ENCODE assay signal across 8 mouse cellular contexts in genomic region chr17:24936259-24937237, GRCm38 (mm10). TPM values are rescaled to one million over a fixed set of nuclear protein-coding genes. Genes with fewer than 3 reads are reported as not detected.
DNase-seq lines count a peak whose midpoint lies in the region; ATAC-seq and TF ChIP-seq lines count a peak whose summit lies in the region.

Gene Mapk8ip3 (minus strand): TSS chr17:24936977.

- TF ChIP-seq CTCF in midbrain, postnatal 0 days (IDR thresholded peaks at IDR 0.05), result peak; percentile 50

- peak within 1 kb of the TSS; percentile 85 for H3K27ac ChIP-seq in embryonic facial prominence, embryonic 14.5 days (replicated peaks; ENCODE audit: low read depth, low read length)
- H3K27ac ChIP-seq in limb, embryonic 14.5 days (replicated peaks; ENCODE audit: low read depth, low read length), result peak within 1 kb of the TSS; percentile 55
- H3K27ac ChIP-seq in midbrain, postnatal 0 days (ENCODE audit: low read depth, low read length), result peak within 1 kb of the TSS; percentile 86

- H3K36me3 ChIP-seq in embryonic facial prominence, embryonic 14.5 days (ENCODE audit: control insufficient read depth, insufficient read depth, low read length), result peaks cover 18% of the 10 kb centered on the region; the same call in 1 of the 2 replicates
- H3K36me3 ChIP-seq in limb, embryonic 14.5 days (ENCODE audit: control insufficient read depth, insufficient read depth, low read length), result peaks cover 6% of the 10 kb centered on the region; the same call in 1 of the 2 replicates
- H3K36me3 ChIP-seq in midbrain, postnatal 0 days (ENCODE audit: insufficient read depth, low read length), result 0 out of 2 replicates have a peak, but pooled peaks cover 2% of the 10 kb centered on the region

- peak within 1 kb of the TSS; percentile 93 for H3K9ac ChIP-seq in embryonic facial prominence, embryonic 14.5 days (ENCODE audit: low read depth, low read length)
- H3K9ac ChIP-seq in limb, embryonic 14.5 days (ENCODE audit: low read depth, low read length, severe bottlenecking), result peak within 1 kb of the TSS; percentile 86
- peak within 1 kb of the TSS; percentile 92 for H3K9ac ChIP-seq in midbrain, postnatal 0 days (replicated peaks; ENCODE audit: low read length, poor library complexity, severe bottlenecking)

- ATAC-seq in embryonic facial prominence, embryonic 14.5 days (ENCODE audit: low read depth), result peak; percentile 98
- peak; percentile 97 for ATAC-seq in limb, embryonic 14.5 days (ENCODE audit: low FRiP score, low read depth)
- ATAC-seq in midbrain, postnatal 0 days (ENCODE audit: low FRiP score), result peak; percentile 97

- peak; percentile 92 for DNase-seq in 3T3-L1 (ENCODE audit: low read depth, low spot score)
- DNase-seq in adrenal gland, postnatal 4 days (ENCODE audit: low spot score in 2 of 2), result peak; percentile 89 to 90
- peak; percentile 96 for DNase-seq in embryonic facial prominence, embryonic 14.5 days (ENCODE audit: low spot score)
- peak; percentile 95 for DNase-seq in heart, adult 8-10 months (ENCODE audit: low spot score)
- peak; percentile 96 for DNase-seq in kidney, adult 9 months
- peak; percentile 93 for DNase-seq in limb, embryonic 14.5 days (ENCODE audit: low spot score)
- peak; percentile 96 for DNase-seq in midbrain, postnatal 0 days (ENCODE audit: low spot score)
- DNase-seq in spleen, postnatal 14 days (ENCODE audit: low spot score in 2 of 2), result peak; percentile 95 to 96

- H3K4me1 ChIP-seq in embryonic facial prominence, embryonic 14.5 days (ENCODE audit: control insufficient read depth, insufficient read depth, low read length), result peaks cover 8% of the 10 kb centered on the region; the same call in 1 of the 2 replicates
- peaks cover 13% of the 10 kb centered on the region for H3K4me1 ChIP-seq in limb, embryonic 14.5 days (ENCODE audit: control insufficient read depth, insufficient read depth, low read length)
- H3K4me1 ChIP-seq in midbrain, postnatal 0 days (ENCODE audit: insufficient read depth, low read length), result peaks cover 16% of the 10 kb centered on the region

- TF ChIP-seq POLR2A in limb, embryonic 14.5 days (IDR thresholded peaks at IDR 0.05; ENCODE audit: borderline replicate concordance, extremely low read depth, insufficient read depth, insufficient read length), result peak; percentile 71; the same call in 1 of the 2 replicates

- peak within 1 kb of the TSS; percentile 88 for H3K4me2 ChIP-seq in embryonic facial prominence, embryonic 14.5 days (ENCODE audit: low read depth, low read length)
- peak within 1 kb of the TSS; percentile 54 for H3K4me2 ChIP-seq in limb, embryonic 14.5 days (replicated peaks; ENCODE audit: low read depth, low read length, severe bottlenecking)
- H3K4me2 ChIP-seq in midbrain, postnatal 0 days (ENCODE audit: low read depth, low read length, poor library complexity, severe bottlenecking), result peak within 1 kb of the TSS; percentile 79

- H3K27me3 ChIP-seq in embryonic facial prominence, embryonic 14.5 days (replicated peaks; ENCODE audit: control insufficient read depth, insufficient read depth, low read length), result no peaks in the 10 kb centered on the region
- H3K27me3 ChIP-seq in limb, embryonic 14.5 days (ENCODE audit: control insufficient read depth, insufficient read depth, low read length), result no peaks in the 10 kb centered on the region
- no peaks in the 10 kb centered on the region for H3K27me3 ChIP-seq in midbrain, postnatal 0 days (ENCODE audit: insufficient read depth, low read length)

- WGBS in embryonic facial prominence, embryonic 14.5 days, result 0% methylated on average over 38 of the region's 78 CpGs
- 2% methylated on average over 68 of the region's 78 CpGs for WGBS in limb, embryonic 14.5 days
- WGBS in midbrain, postnatal 0 days, result under 1% methylated on average over 78 of the region's 78 CpGs

- H3K9me3 ChIP-seq in embryonic facial prominence, embryonic 14.5 days (ENCODE audit: control insufficient read depth, low read length), result no peaks in the 10 kb centered on the region
- H3K9me3 ChIP-seq in limb, embryonic 14.5 days (ENCODE audit: control insufficient read depth, low read length), result no peaks in the 10 kb centered on the region
- no peaks in the 10 kb centered on the region for H3K9me3 ChIP-seq in midbrain, postnatal 0 days (ENCODE audit: low read length)

- H3K4me3 ChIP-seq in embryonic facial prominence, embryonic 14.5 days (ENCODE audit: low read depth, low read length), result peak within 1 kb of the TSS; percentile 96
- H3K4me3 ChIP-seq in limb, embryonic 14.5 days (replicated peaks; ENCODE audit: low read length), result peak within 1 kb of the TSS; percentile 90
- H3K4me3 ChIP-seq in midbrain, postnatal 0 days (ENCODE audit: low read depth, low read length), result peak within 1 kb of the TSS; percentile 93

RNA-seq across cellular contexts. Expression of gene Mapk8ip3, which starts in this region (rescaled TPM):
- 100 to 1,000 TPM; 150 to 153 TPM for total RNA-seq in adrenal gland, postnatal 4 days (2021)
- 34.6 and 37.4 TPM in 2 replicates for polyA plus RNA-seq in embryonic facial prominence, embryonic 14.5 days (2014; fragmentation: Nextera tagmentation; extraction: Ambion mirVana)
- 10 to 100 TPM; 55.0 to 69.0 (median 62.5) TPM for total RNA-seq in heart, adult 8-10 months (2022)
- 186 and 210 TPM in 2 replicates for polyA plus RNA-seq in limb, embryonic 14.5 days (2012; rRNA removed)
- 41.4 and 46.4 TPM in 2 replicates for polyA plus RNA-seq in limb, embryonic 14.5 days (2014; fragmentation: Nextera tagmentation; extraction: Ambion mirVana)
- 153 and 168 TPM in 2 replicates for total RNA-seq in midbrain, postnatal 0 days (2014; rRNA removed)
- 70.5 and 72.5 TPM in 2 replicates for polyA plus RNA-seq in midbrain, postnatal 0 days (2015; fragmentation: Nextera tagmentation; extraction: Ambion mirVana)

Comparison
In these comparisons a context has a peak if more than half of its experiments do, and no peak if none do; other contexts are left out.
1. Peak in every context shown above with its lines: DNase-seq, ATAC-seq, H3K4me3 ChIP-seq and H3K27ac ChIP-seq.